Mouse (Mus musculus): Measurements from ENCODE around the gene Hist2h2ab.

DNA sequence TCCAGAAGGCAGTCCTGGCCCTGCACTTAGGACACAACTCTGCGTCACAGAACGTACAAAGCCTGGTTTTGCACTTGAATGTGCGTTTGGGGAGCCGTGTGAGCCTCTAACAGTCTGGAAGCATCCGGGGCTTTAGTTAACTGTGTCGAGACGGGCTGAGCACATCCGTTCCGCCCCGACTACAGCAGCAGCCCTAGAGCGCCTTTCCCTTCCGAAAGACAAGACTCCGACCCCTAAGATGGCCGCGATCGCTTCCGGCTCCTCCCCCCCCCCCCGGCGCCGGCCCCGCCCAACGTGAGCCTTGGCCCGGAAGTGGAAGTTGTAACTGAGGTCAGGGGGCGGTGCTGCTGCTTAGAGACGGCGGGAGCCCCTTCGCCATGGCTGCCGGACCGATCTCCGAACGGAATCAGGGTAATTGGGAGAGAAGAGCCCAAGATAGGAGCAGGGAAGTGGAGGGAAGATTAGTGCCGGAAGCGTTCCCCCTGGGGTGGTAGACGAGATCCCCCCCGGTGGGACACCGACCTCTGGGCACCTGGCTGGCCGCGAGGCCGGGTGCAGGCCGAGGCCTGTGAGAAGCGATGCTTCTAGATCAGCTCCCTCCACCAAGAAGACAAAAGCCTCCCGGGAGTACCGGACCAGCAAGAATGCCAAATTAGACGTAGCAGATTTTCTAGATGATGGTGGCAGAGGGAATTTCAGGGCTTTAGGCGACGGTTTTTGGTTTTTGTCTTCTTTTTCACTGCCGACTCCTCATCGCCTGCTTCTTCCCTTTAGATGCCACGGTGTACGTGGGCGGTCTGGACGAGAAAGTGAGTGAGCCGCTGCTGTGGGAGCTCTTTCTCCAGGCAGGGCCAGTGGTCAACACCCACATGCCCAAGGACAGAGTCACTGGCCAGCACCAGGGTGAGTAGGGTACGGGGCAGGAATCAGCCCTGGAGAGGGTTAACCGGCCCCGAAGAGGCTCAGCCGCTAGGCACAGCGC lies 47.2 kb upstream of the Hist2h2ab start, which contains the start of gene Sf3b4:
- TF ChIP-seq ZC3H11A (IDR thresholded peaks at IDR 0.05; ENCODE audit: borderline replicate concordance, low read depth, low read length), result no peak
- no peak for TF ChIP-seq MAFK (IDR thresholded peaks at IDR 0.05; ENCODE audit: insufficient read depth, low read depth, low read length)
- no peak for TF ChIP-seq CHD2 (IDR thresholded peaks at IDR 0.05; ENCODE audit: low read depth, low read length)
- TF ChIP-seq HCFC1 (IDR thresholded peaks at IDR 0.05; ENCODE audit: borderline replicate concordance, insufficient read depth, low read length), result peak; percentile 71; the same call in 1 of the 2 replicates
- TF ChIP-seq ZNF384 (IDR thresholded peaks at IDR 0.05; ENCODE audit: low read depth, low read length), result no peak

Measured in ES-E14 (cell line).